Mouse (Mus musculus) frontal cortex, postnatal 36 days (tissue): ENCODE results near the gene Prickle1.

Experiments used
- DNase-seq, 2 experiments: peaks; one replicate each; pipeline ENCODE4 v3.0.0; 2022; ENCODE audit warnings: low spot score in 2 of 2

Gene Prickle1

GRCm38 (mm10) chr15:93512437-93512836 is 83.3 kb downstream of the Prickle1 start:
- no peak for DNase-seq

- no peak for DNase-seq
These were observed 84.9 kb downstream of the Prickle1 start for GRCm38 (mm10) chr15:93510690-93511336.

GRCm38 (mm10) chr15:93504808-93505207 is 90.9 kb downstream of the Prickle1 start:
- no peak for DNase-seq

DNA sequence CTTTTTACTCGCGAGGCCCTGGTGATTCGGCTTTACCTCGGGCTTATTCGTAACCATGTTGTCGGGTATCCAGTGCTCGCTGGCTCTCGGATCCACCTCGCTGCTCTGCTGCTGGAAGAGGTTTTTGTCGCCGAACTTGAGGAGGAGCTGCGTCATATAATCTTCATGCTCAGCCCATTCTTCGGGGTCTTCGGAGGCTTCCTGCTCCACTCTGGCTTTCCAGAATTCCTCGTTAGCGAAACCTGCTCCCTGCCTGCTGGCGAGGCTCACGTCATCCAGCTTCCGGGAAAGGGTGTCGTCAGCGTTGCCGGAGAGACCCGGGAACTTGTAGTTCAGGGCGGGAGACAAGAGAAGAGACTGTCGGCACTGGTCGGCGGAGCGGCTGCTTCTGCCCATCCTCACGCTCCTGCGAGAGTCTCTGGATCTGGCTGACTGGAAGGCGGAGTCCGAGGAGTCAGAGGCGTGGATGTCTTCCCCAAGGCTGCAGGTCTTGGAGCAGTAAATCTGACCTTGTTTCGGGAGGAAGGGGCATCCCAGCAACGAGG is 92.4 kb downstream of the Prickle1 start:
- no peak for DNase-seq

- DNase-seq: no peak
These were observed 93.0 kb downstream of the Prickle1 start for GRCm38 (mm10) chr15:93502703-93503102.

DNA sequence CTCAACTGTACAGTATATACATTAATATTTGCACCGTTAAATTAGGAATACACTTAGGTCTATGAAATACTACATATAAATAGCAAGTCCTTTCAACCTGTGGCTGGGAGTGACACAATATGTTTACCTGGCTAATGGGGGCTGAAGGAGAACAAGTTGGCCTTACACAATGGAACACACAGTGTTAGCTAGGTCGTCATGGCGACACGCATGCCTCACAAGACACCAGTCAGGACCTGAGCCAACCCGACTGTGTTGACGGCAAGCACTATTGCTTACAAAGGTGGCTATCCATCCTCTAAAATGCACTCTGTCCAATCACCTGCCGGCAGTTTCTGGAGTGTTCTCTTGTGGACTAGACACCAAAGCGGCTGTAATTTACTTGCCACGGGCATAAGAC is 95.8 kb downstream of the Prickle1 start:
- DNase-seq: no peak

DNA sequence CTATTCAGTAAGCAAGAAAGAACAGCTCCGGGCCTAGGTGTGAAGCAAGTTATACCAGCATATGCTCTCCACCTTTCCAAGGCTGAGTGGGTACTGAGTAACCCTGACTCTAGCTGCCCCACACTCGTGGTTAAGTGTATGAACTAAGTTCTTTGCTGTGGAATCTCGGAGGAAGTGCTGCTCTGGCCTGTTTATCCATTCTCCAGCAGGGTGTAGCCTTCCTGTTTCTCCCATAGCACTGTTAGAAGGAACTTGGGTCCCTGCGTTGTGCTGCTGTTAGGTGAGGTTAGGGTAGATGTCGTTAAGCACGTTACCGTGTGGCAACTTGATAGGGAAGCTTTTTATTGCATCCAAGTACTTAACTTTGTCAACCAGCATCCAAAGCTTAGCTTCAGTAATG is 101.0 kb downstream of the Prickle1 start:
- no peak for DNase-seq

DNA sequence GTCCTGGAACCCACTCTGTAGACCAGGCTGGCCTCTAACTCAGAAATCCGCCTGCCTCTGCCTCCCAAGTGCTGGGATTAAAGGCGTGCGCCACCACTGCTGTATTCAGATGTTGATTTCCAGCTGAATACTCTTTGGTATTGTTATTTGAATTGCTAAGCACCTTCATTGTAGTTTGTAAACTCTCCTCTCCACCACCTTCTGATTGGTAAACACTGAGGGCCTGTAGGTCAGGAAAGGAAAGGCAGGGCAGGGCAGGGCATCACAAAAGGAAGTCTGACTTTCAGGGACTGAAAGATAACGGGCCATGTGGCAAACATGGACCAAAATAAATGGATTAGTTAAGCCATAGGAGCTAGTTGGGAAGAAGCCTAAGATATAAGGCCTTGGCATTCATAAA is 106.1 kb downstream of the Prickle1 start:
- no peak for DNase-seq

GRCm38 (mm10) chr15:93486066-93486465 is 109.6 kb downstream of the Prickle1 start:
- DNase-seq: no peak

DNA sequence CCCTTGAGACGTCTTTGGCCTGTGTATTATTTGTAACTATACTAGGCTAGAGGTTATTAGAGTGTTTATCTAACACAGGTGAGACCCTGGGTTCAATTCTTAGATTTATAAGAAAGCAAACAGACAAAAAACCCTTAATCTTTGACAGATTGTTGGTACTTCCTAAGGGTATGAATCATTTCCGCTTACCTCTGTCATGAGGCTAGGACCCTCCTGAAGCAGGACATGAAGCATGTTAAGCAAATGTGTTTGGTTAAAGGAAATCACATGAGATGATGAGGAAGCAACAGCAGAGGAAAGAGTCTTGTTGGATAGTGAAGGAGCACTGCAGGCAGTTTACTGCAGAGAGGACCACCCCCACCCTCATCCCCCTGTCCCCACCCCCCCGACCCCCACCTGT is 110.4 kb downstream of the Prickle1 start:
- no peak for DNase-seq

DNA sequence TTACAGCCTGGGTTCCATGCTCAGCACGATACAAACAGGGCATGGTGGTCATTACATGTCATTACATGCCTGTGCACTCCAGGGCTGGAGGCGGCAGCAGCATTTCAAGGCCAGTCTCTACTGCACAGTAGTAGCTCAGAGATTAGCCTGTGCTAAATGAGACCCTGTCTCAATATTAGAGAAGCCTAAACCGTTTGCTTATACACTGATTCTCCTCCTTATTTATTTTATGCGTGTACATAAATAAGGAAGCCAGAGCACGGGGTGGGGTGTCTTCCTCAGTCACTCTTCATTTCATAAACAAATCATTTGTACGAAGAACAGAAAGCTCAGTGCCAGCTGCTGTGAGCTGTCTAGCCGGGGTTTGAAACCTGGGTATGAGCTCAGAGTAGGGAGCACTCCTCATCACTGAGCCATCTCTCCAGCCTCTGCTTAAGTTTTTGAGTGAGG is 111.4 kb downstream of the Prickle1 start:
- no peak for DNase-seq

- no peak for DNase-seq
These were observed 114.6 kb downstream of the Prickle1 start for GRCm38 (mm10) chr15:93481112-93481511.

DNA sequence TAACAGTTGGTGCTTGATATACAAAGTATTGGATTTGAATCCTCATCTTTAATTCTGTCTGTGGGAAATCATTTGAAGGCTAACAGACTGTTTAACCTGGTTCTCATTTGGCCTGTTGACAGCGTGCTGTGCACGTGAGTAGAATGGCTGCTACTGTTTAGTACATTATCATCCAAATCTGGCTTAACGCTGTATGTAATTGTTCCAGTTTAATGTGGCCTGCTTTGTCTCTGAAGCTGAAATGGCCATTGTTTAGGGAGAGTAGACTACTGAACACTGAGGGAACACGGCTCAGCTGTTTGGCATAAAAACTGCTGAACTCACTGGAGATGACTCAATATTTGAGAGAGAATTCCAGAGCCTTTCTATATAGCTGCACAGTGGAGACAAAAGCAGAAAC is 116.2 kb downstream of the Prickle1 start:
- peak in 1 of 2 experiments; percentile 37 for DNase-seq

- DNase-seq: no peak
These were observed 117.0 kb downstream of the Prickle1 start for GRCm38 (mm10) chr15:93478676-93479075.

DNA sequence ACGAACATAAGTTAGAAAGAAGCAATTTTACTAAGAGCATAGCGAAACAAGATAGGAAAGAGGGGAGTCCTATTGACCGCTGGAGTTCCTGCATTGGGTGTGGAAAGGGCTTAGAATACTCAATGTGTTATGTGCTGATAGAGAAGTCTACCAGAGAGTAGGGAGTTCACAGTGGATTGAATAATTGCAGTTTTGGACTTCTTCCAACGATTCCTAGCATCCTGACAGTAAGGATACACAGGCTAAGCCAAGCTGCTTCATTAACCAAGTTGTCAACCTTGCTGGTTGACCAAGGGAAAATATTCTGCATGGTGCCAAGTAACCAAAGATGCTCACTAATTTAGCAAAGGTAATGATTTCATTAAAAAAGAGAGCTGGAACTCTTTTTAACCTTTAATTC is 118.0 kb downstream of the Prickle1 start:
- DNase-seq: no peak

GRCm38 (mm10) chr15:93475688-93476087 is 120.0 kb downstream of the Prickle1 start:
- DNase-seq: no peak

- peak in 1 of 2 experiments; percentile 48 for DNase-seq
These were observed 121.4 kb downstream of the Prickle1 start for GRCm38 (mm10) chr15:93474277-93474676.

DNA sequence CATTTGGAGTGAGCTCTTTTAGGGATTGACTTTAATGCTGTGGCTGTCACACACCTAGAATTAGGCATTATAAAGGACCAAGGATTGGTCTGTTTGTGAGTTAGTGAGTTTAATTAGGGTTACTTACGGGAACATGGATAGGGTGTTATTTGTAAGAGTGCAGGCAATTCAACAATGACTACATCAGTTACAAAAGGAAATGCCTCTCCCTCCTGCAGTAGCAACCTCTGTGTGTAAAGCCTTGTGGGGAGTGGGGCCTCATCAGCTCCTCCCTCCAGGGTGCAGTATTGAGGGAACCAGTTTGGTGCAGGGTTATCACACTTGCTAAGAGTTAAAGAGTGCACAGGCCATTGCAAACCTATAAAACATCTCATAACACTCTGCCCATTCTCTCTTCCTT is 123.6 kb downstream of the Prickle1 start:
- DNase-seq: no peak

DNA sequence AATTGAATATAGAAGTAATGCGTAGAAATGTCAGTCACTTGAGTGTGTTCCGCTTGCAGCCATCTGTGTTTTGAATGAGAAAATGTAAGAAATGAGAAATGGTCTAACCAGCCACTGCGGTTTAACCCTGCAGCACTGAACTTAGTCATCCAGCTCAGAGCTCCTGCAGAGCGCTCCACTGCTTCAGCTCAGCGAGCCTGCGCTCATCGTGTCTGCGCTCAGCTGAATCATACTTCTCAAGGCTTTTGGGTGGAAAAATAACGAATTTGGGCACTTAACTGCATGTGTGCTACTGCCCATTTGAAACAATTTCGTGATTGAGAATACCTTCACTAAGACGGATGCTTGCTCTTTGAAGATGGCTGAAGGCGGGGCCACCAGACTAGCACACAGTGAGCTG is 124.0 kb downstream of the Prickle1 start:
- DNase-seq: peak in 1 of 2 experiments; percentile 14

GRCm38 (mm10) chr15:93461066-93461465 is 134.6 kb downstream of the Prickle1 start:
- no peak for DNase-seq

GRCm38 (mm10) chr15:93459422-93459821 is 136.3 kb downstream of the Prickle1 start:
- DNase-seq: no peak

- DNase-seq: no peak
These were observed 139.7 kb downstream of the Prickle1 start for GRCm38 (mm10) chr15:93456005-93456404.

DNA sequence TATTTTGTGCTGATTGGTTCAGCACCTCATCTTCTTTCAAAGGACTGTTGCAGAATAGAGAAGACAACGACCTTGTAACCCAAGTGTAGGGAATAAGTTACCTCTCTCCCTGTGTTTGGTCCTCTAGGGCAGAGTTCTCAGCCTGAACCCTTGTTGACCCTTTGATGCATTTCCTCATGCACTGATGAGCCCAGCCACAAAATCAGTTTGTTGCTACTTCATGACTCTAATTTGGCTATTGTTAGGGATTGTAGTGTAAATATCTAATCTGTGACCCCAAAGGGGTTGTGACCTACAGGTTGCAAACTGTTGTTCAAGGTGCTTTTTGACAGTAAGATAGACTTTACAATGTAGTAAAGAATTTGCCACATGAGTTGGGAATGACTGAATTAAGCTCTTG is 142.4 kb downstream of the Prickle1 start:
- DNase-seq: no peak
